9 mouse cellular contexts compared by ENCODE assay signal in genomic region chr2:102205672-102206399, GRCm38 (mm10). TPM values are rescaled to one million over a fixed set of nuclear protein-coding genes. Genes with fewer than 3 reads are reported as not detected.
DNase-seq lines count a peak whose midpoint lies in the region; ATAC-seq lines count a peak whose summit lies in the region.
"Had no signal": no experiment of that assay in that cellular context is flagged by ENCODE, and none has a peak within 500 bp of the region (broad histone marks: within the 10 kb centered on the region; RNA-seq: fewer than 3 reads in every experiment).

No protein-coding gene starts in this region.

- no peak overlapping the region for H3K9ac ChIP-seq in heart, embryonic 13.5 days
- no peak overlapping the region for H3K9ac ChIP-seq in embryonic facial prominence, embryonic 12.5 days
- 0 out of 2 replicates have a peak overlapping the region, but pooled peaks have one; percentile 14 for H3K9ac ChIP-seq in hindbrain, embryonic 15.5 days
- peak overlapping the region; percentile 53; the same call in 1 of the 2 replicates for H3K9ac ChIP-seq in midbrain, embryonic 16.5 days (ENCODE audit: low read depth, low read length)
- H3K9ac ChIP-seq in liver, embryonic 11.5 days (ENCODE audit: low read depth, low read length): no peak overlapping the region

- H3K4me1 ChIP-seq in heart, embryonic 13.5 days: no peaks in the 10 kb centered on the region; the same call in 1 of the 2 replicates
- peaks cover 4% of the 10 kb centered on the region; the same call in 1 of the 2 replicates for H3K4me1 ChIP-seq in embryonic facial prominence, embryonic 12.5 days
- H3K4me1 ChIP-seq in hindbrain, embryonic 15.5 days (replicated peaks): peaks cover 27% of the 10 kb centered on the region
- peaks cover 23% of the 10 kb centered on the region for H3K4me1 ChIP-seq in midbrain, embryonic 16.5 days (ENCODE audit: control insufficient read depth, insufficient read depth, low read length)
- H3K4me1 ChIP-seq in liver, embryonic 11.5 days (replicated peaks; ENCODE audit: control insufficient read depth, insufficient read depth, low read length): no peaks in the 10 kb centered on the region

- H3K9me3 ChIP-seq in heart, embryonic 13.5 days: no peaks in the 10 kb centered on the region
- no peaks in the 10 kb centered on the region for H3K9me3 ChIP-seq in embryonic facial prominence, embryonic 12.5 days
- no peaks in the 10 kb centered on the region for H3K9me3 ChIP-seq in hindbrain, embryonic 15.5 days
- H3K9me3 ChIP-seq in midbrain, embryonic 16.5 days (replicated peaks; ENCODE audit: control insufficient read depth, low read length, poor library complexity, severe bottlenecking): no peaks in the 10 kb centered on the region
- H3K9me3 ChIP-seq in liver, embryonic 11.5 days (ENCODE audit: control insufficient read depth, low read length): no peaks in the 10 kb centered on the region

- WGBS in heart, embryonic 13.5 days: 24% methylated on average over 14 of the region's 14 CpGs
- 7% methylated on average over 14 of the region's 14 CpGs for WGBS in embryonic facial prominence, embryonic 12.5 days
- 7% methylated on average over 14 of the region's 14 CpGs for WGBS in hindbrain, embryonic 15.5 days
- 2% methylated on average over 14 of the region's 14 CpGs for WGBS in midbrain, embryonic 16.5 days
- WGBS in liver, embryonic 11.5 days: 22% methylated on average over 14 of the region's 14 CpGs

- intact Hi-C loops in heart, postnatal 14 days (cut with DNase I): no loop called here

- no peak for ATAC-seq in heart, embryonic 13.5 days (ENCODE audit: extremely low read depth, insufficient number of reproducible peaks, low FRiP score, low TSS enrichment)
- ATAC-seq in embryonic facial prominence, embryonic 12.5 days (ENCODE audit: insufficient number of reproducible peaks, insufficient read depth, low FRiP score, low TSS enrichment): no peak
- ATAC-seq in hindbrain, embryonic 15.5 days (ENCODE audit: low FRiP score, low read depth): 0 out of 2 replicates have a peak, but pooled peaks have one; percentile 24
- ATAC-seq in midbrain, embryonic 16.5 days: peak; percentile 64; the same call in 1 of the 2 replicates
- ATAC-seq in liver, embryonic 11.5 days (replicated peaks; ENCODE audit: low FRiP score): no peak

- H3K27me3 ChIP-seq in heart, embryonic 13.5 days (replicated peaks): peaks cover 10% of the 10 kb centered on the region
- 0 out of 2 replicates have a peak, but pooled peaks cover 3% of the 10 kb centered on the region for H3K27me3 ChIP-seq in embryonic facial prominence, embryonic 12.5 days
- H3K27me3 ChIP-seq in hindbrain, embryonic 15.5 days: no peaks in the 10 kb centered on the region
- no peaks in the 10 kb centered on the region for H3K27me3 ChIP-seq in midbrain, embryonic 16.5 days (ENCODE audit: control insufficient read depth, insufficient read depth, low read depth, low read length)
- peaks cover 14% of the 10 kb centered on the region for H3K27me3 ChIP-seq in liver, embryonic 11.5 days (replicated peaks; ENCODE audit: control insufficient read depth, insufficient read depth, low read length)

- H3K27ac ChIP-seq in heart, embryonic 13.5 days (replicated peaks): no peak overlapping the region
- no peak overlapping the region for H3K27ac ChIP-seq in embryonic facial prominence, embryonic 12.5 days
- peak overlapping the region; percentile 65 for H3K27ac ChIP-seq in hindbrain, embryonic 15.5 days (replicated peaks)
- peak overlapping the region; percentile 57 for H3K27ac ChIP-seq in midbrain, embryonic 16.5 days (ENCODE audit: low read length)
- no peak overlapping the region for H3K27ac ChIP-seq in liver, embryonic 11.5 days (ENCODE audit: low read depth, low read length)

- DNase-seq in heart, postnatal 14 days: no peak
- no peak for DNase-seq in liver, embryonic 11.5 days (ENCODE audit: low spot score)
- DNase-seq in T-cell, adult 2 months (ENCODE audit: low spot score): no peak
- DNase-seq in heart, adult 9 months (ENCODE audit: low spot score in 2 of 2): no peak
- DNase-seq: B cell, adult 2 months had no signal

- no peaks in the 10 kb centered on the region for H3K36me3 ChIP-seq in heart, embryonic 13.5 days
- H3K36me3 ChIP-seq in embryonic facial prominence, embryonic 12.5 days: no peaks in the 10 kb centered on the region
- no peaks in the 10 kb centered on the region for H3K36me3 ChIP-seq in hindbrain, embryonic 15.5 days
- no peaks in the 10 kb centered on the region for H3K36me3 ChIP-seq in midbrain, embryonic 16.5 days (ENCODE audit: control insufficient read depth, insufficient read depth, low read length)
- H3K36me3 ChIP-seq in liver, embryonic 11.5 days (ENCODE audit: control insufficient read depth, insufficient read depth, low read length): no peaks in the 10 kb centered on the region

- H3K4me3 ChIP-seq in heart, embryonic 13.5 days: no peak overlapping the region
- H3K4me3 ChIP-seq in embryonic facial prominence, embryonic 12.5 days: no peak overlapping the region
- H3K4me3 ChIP-seq in hindbrain, embryonic 15.5 days: no peak overlapping the region
- peak overlapping the region; percentile 14 for H3K4me3 ChIP-seq in midbrain, embryonic 16.5 days (ENCODE audit: low read depth, low read length)
- H3K4me3 ChIP-seq in liver, embryonic 11.5 days (ENCODE audit: low read depth, low read length): no peak overlapping the region

- peak overlapping the region; percentile 35 for H3K4me2 ChIP-seq in heart, embryonic 13.5 days
- H3K4me2 ChIP-seq in embryonic facial prominence, embryonic 12.5 days (replicated peaks): peak overlapping the region; percentile 38
- H3K4me2 ChIP-seq in hindbrain, embryonic 15.5 days: peak overlapping the region; percentile 50
- H3K4me2 ChIP-seq in midbrain, embryonic 16.5 days (ENCODE audit: low read length): peak overlapping the region; percentile 49
- H3K4me2 ChIP-seq in liver, embryonic 11.5 days: no peak overlapping the region

RNA-seq across cellular contexts. Expression of gene Ldlrad3, which starts 19.7 kb away (rescaled TPM):
- polyA plus RNA-seq in heart, embryonic 13.5 days (2015; fragmentation: Nextera tagmentation; extraction: Ambion mirVana): 16.3 and 16.8 TPM in 2 replicates
- total RNA-seq in heart, postnatal 14 days (2021): 1 to 10 TPM; 6.0 to 6.6 TPM
- polyA plus RNA-seq in embryonic facial prominence, embryonic 12.5 days (2016; fragmentation: Nextera tagmentation; extraction: Ambion mirVana): 55.2 and 55.7 TPM in 2 replicates
- 28.8 and 29.6 TPM in 2 replicates for polyA plus RNA-seq in hindbrain, embryonic 15.5 days (2015; fragmentation: Nextera tagmentation; extraction: Ambion mirVana)
- polyA plus RNA-seq in midbrain, embryonic 16.5 days (2015; fragmentation: Nextera tagmentation; extraction: Ambion mirVana): 26.6 and 30.1 TPM in 2 replicates
- 17.9 TPM in 2 replicates for polyA plus RNA-seq in liver, embryonic 11.5 days (2014; fragmentation: Nextera tagmentation; extraction: Ambion mirVana)

Comparison
In these comparisons a context has a peak if more than half of its experiments do, and no peak if none do; other contexts are left out.
1. ATAC-seq: peak in hindbrain, embryonic 15.5 days (single experiment) and midbrain, embryonic 16.5 days (single experiment); none in heart, embryonic 13.5 days (single experiment), embryonic facial prominence, embryonic 12.5 days (single experiment) and liver, embryonic 11.5 days (single experiment).
2. H3K27ac ChIP-seq: peak in hindbrain, embryonic 15.5 days (single experiment) and midbrain, embryonic 16.5 days (single experiment); none in heart, embryonic 13.5 days (single experiment), embryonic facial prominence, embryonic 12.5 days (single experiment) and liver, embryonic 11.5 days (single experiment).
3. H3K9ac ChIP-seq: peak in hindbrain, embryonic 15.5 days (single experiment) and midbrain, embryonic 16.5 days (single experiment); none in heart, embryonic 13.5 days (single experiment), embryonic facial prominence, embryonic 12.5 days (single experiment) and liver, embryonic 11.5 days (single experiment).